Mouse (Mus musculus) neural tube, embryonic 15.5 days (tissue): Measurements from ENCODE around the gene Pcgf5. TPM values are rescaled to one million over a fixed set of nuclear protein-coding genes. Genes with fewer than 3 reads are reported as not detected.
A peak's percentile ranks its signal among the peaks of the same experiment; 100 is the strongest.

Source experiments
- ATAC-seq: fragments of 200-750 bp; cut with Nextera tagmentation; 2 replicates; pipeline ENCODE4 v1.8.0; 2017; ENCODE audit warnings: mild to moderate bottlenecking, moderate TSS enrichment, moderate library complexity; ENCODE audit not compliant: low FRiP score
- H3K27ac ChIP-seq: fragments of 300-500 bp; sonication (generic); replicated peaks from 2 replicates; pipeline ENCODE4 v1.5.1; 2015; ENCODE audit warnings: mild to moderate bottlenecking, inconsistent platforms
- H3K27me3 ChIP-seq: fragments of 300-500 bp; sonication (generic); replicated peaks from 2 replicates; pipeline ENCODE4 v1.6.1; 2015; ENCODE audit warnings: inconsistent platforms
- H3K36me3 ChIP-seq: fragments of 300-500 bp; sonication (generic); 2 replicates; pipeline ENCODE4 v1.6.1; 2015; ENCODE audit warnings: inconsistent platforms
- H3K4me1 ChIP-seq: fragments of 300-500 bp; sonication (generic); 2 replicates; pipeline ENCODE4 v1.6.1; 2015; ENCODE audit warnings: inconsistent platforms
- H3K4me2 ChIP-seq: fragments of 300-500 bp; sonication (generic); 2 replicates; pipeline ENCODE4 v1.6.1; 2015; ENCODE audit warnings: inconsistent platforms, mild to moderate bottlenecking, moderate library complexity
- H3K4me3 ChIP-seq: fragments of 300-500 bp; sonication (generic); replicated peaks from 2 replicates; pipeline ENCODE4 v1.5.1; 2015; ENCODE audit warnings: mild to moderate bottlenecking, inconsistent platforms
- H3K9ac ChIP-seq: fragments of 300-500 bp; sonication (generic); replicated peaks from 2 replicates; pipeline ENCODE4 v1.6.1; 2015; ENCODE audit warnings: mild to moderate bottlenecking, inconsistent platforms
- H3K9me3 ChIP-seq: fragments of 300-500 bp; sonication (generic); replicated peaks from 2 replicates; pipeline ENCODE4 v1.6.1; 2016; ENCODE audit warnings: inconsistent platforms
- WGBS: fragments of 180-500 bp; shearing (Covaris S2); methylation state at CpG from one replicate; pipeline ENCODE4 v1.1.7; 2015; ENCODE audit warnings: mixed read lengths; 5-methylcytosine and 5-hydroxymethylcytosine counted together
- polyA plus RNA-seq: library from polyadenylated mRNA; unstranded; fragments of >200 nt; fragmentation: Nextera tagmentation; extraction: Ambion mirVana; gene quantifications from 2 replicates; pipeline ENCODE4 v1.2.1, GENCODE M21; 2015

Pcgf5 gene
- polyA plus RNA-seq = 6.0 and 10.7 TPM in 2 replicates

DNA sequence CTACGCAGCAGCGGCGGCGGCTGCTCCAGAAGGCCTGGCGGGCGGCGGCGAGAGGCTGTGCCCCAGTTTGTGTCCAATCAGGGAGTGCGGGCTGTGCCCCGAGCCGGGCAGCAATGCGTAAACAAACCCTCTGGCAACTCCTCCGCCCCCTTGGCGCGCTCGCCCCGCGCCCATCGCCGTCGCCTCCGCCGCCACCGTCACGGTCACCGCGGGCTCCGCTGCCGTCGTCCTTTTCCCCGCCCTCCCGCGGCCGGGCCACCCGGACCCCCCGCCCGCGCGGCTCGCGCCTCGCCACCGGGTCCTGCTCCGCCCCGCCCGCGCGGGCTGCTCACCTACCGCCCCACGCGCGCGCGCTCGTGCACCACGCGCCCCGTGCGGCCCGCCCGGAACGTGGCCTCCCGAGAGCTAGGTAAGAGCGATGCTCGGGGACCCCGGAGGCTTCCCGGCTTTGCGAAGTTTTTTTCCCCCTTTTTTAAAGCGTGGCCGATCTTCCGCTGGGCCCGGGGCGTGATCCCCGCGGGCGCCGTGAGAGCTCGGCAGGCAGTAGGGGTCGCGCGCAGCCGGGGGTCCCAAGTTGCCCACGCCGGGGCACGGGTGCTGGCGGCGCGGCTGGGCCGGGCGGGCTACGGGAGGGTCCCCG, at the start of gene Pcgf5:
Gene Pcgf5 (plus strand): TSS at position 149 of the 640 bp plus-strand sequence.
- H3K4me2 ChIP-seq = peak within 1 kb of the TSS; percentile 99
- no peaks in the 10 kb centered on the region for H3K9me3 ChIP-seq
- peaks cover 5% of the 10 kb centered on the region; the same call in 1 of the 2 replicates for H3K4me1 ChIP-seq
- under 1% methylated on average over 72 of the region's 92 CpGs for WGBS
- peak within 1 kb of the TSS; percentile 81 for H3K4me3 ChIP-seq
- peak within 1 kb of the TSS; percentile 55 for H3K9ac ChIP-seq
- H3K27ac ChIP-seq = no peak within 1 kb of the TSS
- peak; percentile 83 for ATAC-seq
- H3K36me3 ChIP-seq = no peaks in the 10 kb centered on the region
- H3K27me3 ChIP-seq = peaks cover 45% of the 10 kb centered on the region

DNA sequence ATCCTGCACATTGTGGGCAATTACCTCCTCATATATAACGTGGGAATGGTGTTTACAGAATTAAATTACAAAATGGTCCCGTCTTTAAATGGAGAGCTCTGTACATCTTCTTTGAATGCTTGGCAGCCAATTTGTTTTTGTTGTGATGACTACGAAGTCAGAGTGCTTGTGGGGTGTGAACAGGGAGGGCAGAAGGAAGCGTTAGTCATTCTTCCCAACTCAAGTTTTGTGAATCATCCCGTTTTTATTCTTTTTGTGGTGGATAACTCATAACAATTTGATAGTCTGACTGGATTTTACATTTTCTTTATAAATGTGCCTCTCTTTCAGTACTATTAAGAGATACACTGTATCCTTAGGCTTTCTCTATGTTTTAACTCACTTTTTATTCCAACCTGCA, 42.6 kb upstream of the Pcgf5 start:
- no peak overlapping the region for H3K27ac ChIP-seq
- no peak overlapping the region for H3K4me3 ChIP-seq
- H3K9me3 ChIP-seq = no peaks in the 10 kb centered on the region
- H3K36me3 ChIP-seq = no peaks in the 10 kb centered on the region
- no peaks in the 10 kb centered on the region for H3K27me3 ChIP-seq
- ATAC-seq = no peak
- no peaks in the 10 kb centered on the region for H3K4me1 ChIP-seq
- 75% methylated on average over 5 of the region's 5 CpGs for WGBS
- H3K4me2 ChIP-seq = no peak overlapping the region
- no peak overlapping the region for H3K9ac ChIP-seq

DNA sequence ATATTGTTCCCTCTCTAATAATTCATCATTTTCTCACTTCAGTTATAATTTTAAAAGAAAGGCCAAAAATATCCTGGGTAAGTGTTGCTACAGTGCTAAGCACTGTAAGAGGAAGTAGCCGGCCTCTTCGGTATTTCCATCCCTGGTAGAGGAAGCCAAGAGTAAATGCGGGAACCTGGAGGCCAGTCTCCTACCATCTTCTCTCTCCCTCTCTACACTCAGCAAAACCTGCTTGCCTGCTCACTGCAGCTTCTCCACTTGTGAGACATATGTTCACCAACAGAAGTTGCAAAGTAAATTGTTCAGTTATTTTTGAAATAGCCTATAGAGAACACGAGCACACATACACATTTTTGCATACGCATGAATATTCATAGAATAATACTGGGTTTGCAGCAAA, 34.1 kb upstream of the Pcgf5 start:
- Histone ChIP-seq H3K9ac (no peak overlapping the region), H3K27ac (no peak overlapping the region), H3K4me2 (no peak overlapping the region), H3K4me1 (no peaks in the 10 kb centered on the region), H3K36me3 (no peaks in the 10 kb centered on the region), H3K27me3 (no peaks in the 10 kb centered on the region), H3K9me3 (no peaks in the 10 kb centered on the region), H3K4me3 (no peak overlapping the region)
- 86% methylated on average over 5 of the region's 5 CpGs for WGBS
- ATAC-seq = no peak

DNA sequence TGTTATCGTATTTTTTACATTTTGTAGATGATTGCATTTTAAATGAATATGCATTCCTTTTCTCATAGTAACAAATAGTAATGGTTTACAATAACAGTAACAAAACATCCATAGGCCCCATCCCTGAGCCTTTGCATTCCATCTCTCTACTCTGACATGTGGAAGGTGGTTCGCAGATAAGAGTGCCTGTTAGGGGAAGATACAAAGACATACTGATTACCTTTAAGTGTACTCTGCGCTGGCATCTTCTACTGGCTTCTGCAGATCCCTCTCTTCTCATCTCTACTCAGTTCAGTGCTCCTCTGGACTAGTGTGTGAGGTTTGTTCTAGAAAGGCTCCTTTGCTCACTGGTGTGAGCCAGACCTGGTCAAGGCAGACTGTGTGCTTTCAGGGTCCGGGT, 28.4 kb upstream of the Pcgf5 start:
- 94% methylated on average over 4 of the region's 4 CpGs for WGBS
- no peaks in the 10 kb centered on the region for H3K36me3 ChIP-seq
- no peak overlapping the region for H3K27ac ChIP-seq
- H3K4me2 ChIP-seq = no peak overlapping the region
- no peaks in the 10 kb centered on the region for H3K27me3 ChIP-seq
- H3K4me1 ChIP-seq = no peaks in the 10 kb centered on the region
- H3K4me3 ChIP-seq = no peak overlapping the region
- no peak overlapping the region for H3K9ac ChIP-seq
- ATAC-seq = no peak
- no peaks in the 10 kb centered on the region for H3K9me3 ChIP-seq

DNA sequence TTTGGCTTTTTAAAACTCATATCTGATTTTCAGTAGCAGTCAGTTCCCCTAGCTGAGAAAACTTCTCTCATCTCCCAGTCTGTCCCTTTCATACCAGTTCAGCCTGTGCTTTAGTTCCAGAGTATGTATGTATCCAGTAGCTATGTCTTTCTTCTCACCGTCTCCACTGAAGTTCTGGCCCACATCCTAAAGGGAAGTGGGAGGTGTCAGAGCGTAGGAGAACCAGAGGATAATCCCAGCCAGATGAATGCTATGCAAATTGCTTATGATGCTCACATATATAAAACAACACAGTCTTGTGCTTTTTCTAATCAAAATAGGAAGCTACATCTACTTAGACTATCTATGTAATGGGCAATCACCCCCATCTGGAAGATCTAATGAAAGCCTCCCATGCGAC, 27.0 kb upstream of the Pcgf5 start:
- Histone ChIP-seq H3K4me1 (no peaks in the 10 kb centered on the region), H3K9ac (no peak overlapping the region), H3K9me3 (no peaks in the 10 kb centered on the region), H3K4me3 (no peak overlapping the region), H3K27me3 (no peaks in the 10 kb centered on the region), H3K4me2 (no peak overlapping the region), H3K27ac (no peak overlapping the region), H3K36me3 (no peaks in the 10 kb centered on the region)
- no peak for ATAC-seq
- WGBS = 95% methylated on average over 3 of the region's 3 CpGs

DNA sequence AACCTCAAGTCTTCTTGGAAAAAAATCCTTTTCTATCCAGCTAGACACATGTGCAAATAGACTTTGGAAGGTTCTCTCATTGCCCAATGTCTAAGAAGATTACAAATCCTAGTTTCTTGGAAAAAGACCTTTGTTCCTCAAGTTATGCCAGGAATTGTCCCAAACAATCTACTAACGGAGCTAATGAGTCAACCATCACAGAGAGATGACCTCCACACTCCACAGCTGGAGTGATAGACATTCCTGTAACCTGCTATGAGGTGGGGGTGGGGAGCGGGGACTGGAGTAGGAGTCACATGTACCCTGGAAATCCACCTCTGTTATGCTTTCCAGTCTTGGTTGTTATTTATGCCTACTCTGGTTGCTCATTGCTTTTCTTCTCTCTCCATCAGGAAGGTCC, 24.8 kb upstream of the Pcgf5 start:
- Histone ChIP-seq H3K9me3 (no peaks in the 10 kb centered on the region), H3K4me2 (no peak overlapping the region), H3K9ac (no peak overlapping the region), H3K36me3 (no peaks in the 10 kb centered on the region), H3K27ac (no peak overlapping the region), H3K4me1 (no peaks in the 10 kb centered on the region), H3K4me3 (no peak overlapping the region), H3K27me3 (no peaks in the 10 kb centered on the region)
- no peak for ATAC-seq
- WGBS = 75% methylated on average over 2 of the region's 2 CpGs

DNA sequence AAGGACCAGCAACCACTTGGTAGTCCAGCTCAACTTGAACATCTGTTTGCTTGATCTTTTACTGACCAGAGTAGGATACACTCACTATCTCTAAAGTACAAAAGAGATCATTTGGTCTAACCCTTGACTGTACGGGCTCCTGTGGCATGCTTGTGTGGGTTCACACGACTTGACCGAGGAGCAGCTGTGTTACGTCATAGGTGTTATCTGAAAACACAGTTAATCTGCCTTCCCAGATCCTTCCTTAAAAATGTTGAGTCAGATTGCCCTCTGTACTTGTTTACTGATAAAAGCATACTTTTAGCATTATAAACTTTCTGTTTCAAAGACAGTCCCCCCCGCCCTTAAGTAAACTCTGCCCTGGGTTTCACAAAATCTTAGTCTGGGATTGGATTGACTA, 19.4 kb upstream of the Pcgf5 start:
- no peak overlapping the region for H3K4me3 ChIP-seq
- no peak overlapping the region for H3K9ac ChIP-seq
- H3K4me1 ChIP-seq = no peaks in the 10 kb centered on the region
- H3K9me3 ChIP-seq = no peaks in the 10 kb centered on the region
- no peaks in the 10 kb centered on the region for H3K27me3 ChIP-seq
- H3K4me2 ChIP-seq = no peak overlapping the region
- 90% methylated on average over 5 of the region's 5 CpGs for WGBS
- H3K27ac ChIP-seq = no peak overlapping the region
- no peaks in the 10 kb centered on the region for H3K36me3 ChIP-seq
- ATAC-seq = no peak

DNA sequence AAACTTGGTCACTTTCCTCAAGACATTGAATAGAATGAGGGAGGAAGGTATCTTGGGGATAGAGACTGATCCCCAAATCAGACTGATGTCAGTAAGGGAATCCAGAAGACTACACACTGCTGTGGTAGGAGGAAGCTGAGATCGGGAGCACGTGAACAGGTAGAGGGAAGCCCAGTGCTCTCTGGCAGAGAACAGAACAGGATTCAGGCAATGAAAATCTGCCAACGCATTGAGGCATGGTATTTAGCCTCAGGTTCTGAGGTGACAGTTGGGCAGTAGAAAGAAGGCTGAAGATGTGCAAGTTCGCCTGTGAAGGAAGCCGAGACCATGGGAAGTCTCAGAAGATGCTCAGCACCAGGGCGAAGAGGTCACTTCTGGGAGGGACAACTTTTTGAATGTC, 733 bp upstream of the Pcgf5 start:
- WGBS = 30% methylated on average over 6 of the region's 6 CpGs
- Histone ChIP-seq H3K9me3 (no peaks in the 10 kb centered on the region), H3K4me2 (peak overlapping the region; percentile 99), H3K4me3 (peak overlapping the region; percentile 81), H3K27me3 (peaks cover 45% of the 10 kb centered on the region), H3K4me1 (peaks cover 5% of the 10 kb centered on the region; the same call in 1 of the 2 replicates), H3K36me3 (no peaks in the 10 kb centered on the region), H3K9ac (no peak overlapping the region), H3K27ac (no peak overlapping the region)
- no peak for ATAC-seq

DNA sequence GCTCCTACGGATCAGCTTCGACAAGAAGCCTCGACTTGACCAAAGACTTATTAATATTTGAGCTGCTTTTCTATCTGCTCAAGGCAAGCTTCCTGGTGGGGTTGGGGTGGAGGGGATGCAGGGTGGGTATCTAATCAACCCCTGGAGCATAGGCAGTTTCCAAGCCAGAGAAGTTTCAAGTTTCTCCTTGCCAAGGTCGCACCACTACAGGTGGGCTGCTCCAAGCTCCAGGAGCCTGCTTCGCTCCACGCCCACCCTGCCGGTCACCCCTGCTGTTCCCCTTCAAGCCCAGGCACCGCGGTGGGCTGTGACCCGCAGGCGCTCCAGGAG, 313 bp upstream of the Pcgf5 start:
- Histone ChIP-seq H3K9me3 (no peaks in the 10 kb centered on the region), H3K27me3 (peaks cover 45% of the 10 kb centered on the region), H3K4me3 (peak overlapping the region; percentile 81), H3K36me3 (no peaks in the 10 kb centered on the region), H3K4me1 (peaks cover 5% of the 10 kb centered on the region; the same call in 1 of the 2 replicates), H3K9ac (peak overlapping the region; percentile 55), H3K27ac (no peak overlapping the region), H3K4me2 (peak overlapping the region; percentile 99)
- WGBS = 2% methylated on average over 11 of the region's 11 CpGs
- no peak for ATAC-seq

DNA sequence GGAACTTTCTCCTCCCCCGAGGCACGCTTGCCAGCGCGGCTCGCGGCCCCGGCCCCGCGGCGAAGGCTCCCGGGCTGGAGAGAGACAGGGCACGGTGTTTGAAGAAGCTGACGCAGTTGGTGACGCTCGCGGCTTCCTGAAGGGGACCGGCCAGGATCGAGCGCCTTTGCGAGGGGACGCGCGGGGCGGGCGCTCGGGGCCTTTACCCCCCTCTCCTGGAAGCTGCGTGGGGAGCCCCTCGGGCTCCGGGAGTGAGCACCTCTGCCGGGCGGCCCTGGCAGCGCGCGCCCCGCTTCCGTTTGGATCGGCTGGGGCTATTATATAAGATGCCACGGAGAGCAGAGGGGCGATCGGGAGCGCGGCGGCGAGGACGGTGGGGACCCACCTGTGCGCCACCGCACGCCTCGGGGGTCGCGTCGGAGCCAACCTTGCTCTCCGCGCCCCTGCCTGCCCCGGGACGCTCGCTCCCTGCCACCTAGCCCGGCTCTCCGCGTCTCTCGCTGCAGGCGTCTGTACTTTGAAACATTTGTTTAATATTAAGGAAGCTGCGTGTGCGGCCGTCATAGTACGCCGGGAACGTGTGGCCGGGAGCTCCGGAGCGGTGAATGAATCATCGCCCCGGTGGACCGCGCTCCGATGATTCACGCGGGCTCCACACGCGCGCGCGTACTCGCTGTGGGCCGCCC, 835 bp downstream of the Pcgf5 start:
- peak overlapping the region; percentile 55 for H3K9ac ChIP-seq
- peak overlapping the region; percentile 99 for H3K4me2 ChIP-seq
- H3K4me1 ChIP-seq = peaks cover 5% of the 10 kb centered on the region; the same call in 1 of the 2 replicates
- no peaks in the 10 kb centered on the region for H3K9me3 ChIP-seq
- peak; percentile 80 for ATAC-seq
- H3K4me3 ChIP-seq = peak overlapping the region; percentile 81
- no peaks in the 10 kb centered on the region for H3K36me3 ChIP-seq
- H3K27ac ChIP-seq = no peak overlapping the region
- peaks cover 45% of the 10 kb centered on the region for H3K27me3 ChIP-seq
- under 1% methylated on average over 82 of the region's 85 CpGs for WGBS

DNA sequence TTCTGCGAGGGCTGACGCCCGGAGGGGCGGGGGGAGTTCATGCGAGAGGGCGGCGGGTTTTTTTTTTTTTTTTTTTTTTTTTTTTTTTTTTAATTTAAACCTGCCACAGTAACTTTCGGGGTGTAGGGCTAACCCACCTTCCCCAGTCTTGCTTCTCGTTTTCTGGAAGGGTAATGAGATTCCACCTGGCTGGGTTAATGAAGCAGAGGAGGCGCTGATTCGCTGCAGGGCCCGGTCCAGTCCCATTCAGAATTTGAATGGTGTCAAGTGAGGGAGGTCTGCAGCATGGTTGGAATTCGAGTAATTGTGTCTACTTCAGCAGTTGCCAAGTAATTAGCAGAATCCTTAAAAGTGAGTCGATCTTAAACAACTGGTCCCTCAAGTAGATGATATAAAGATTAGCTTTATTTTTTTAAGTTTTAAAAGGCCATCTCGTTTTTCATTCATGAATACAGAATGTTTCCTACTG, 1.4 kb downstream of the Pcgf5 start:
- peak overlapping the region; percentile 81 for H3K4me3 ChIP-seq
- peaks cover 45% of the 10 kb centered on the region for H3K27me3 ChIP-seq
- peak overlapping the region; percentile 55 for H3K9ac ChIP-seq
- no peak overlapping the region for H3K27ac ChIP-seq
- peak; percentile 40; the same call in 1 of the 2 replicates for ATAC-seq
- peaks cover 5% of the 10 kb centered on the region; the same call in 1 of the 2 replicates for H3K4me1 ChIP-seq
- H3K36me3 ChIP-seq = no peaks in the 10 kb centered on the region
- 4% methylated on average over 14 of the region's 15 CpGs for WGBS
- no peaks in the 10 kb centered on the region for H3K9me3 ChIP-seq
- H3K4me2 ChIP-seq = peak overlapping the region; percentile 99

DNA sequence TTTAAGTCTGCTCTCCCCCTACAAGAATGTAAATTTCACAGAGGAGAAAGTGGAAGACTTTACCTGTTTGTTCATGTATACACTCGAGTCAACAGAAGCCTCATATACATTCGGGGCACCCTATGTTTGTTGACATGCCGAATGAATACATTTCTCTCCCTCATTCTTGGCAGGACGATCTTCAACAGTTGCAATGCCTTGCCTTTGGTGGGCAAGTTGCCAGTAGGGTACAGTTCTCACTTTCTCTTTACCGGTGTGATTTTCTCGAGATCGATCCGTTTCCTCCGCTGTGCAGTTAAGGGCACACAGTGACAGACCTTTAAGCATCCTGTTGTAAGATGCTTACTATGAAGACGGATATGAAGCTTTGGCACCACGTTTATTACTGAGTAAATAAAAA, 2.1 kb downstream of the Pcgf5 start:
- 75% methylated on average over 11 of the region's 11 CpGs for WGBS
- peak overlapping the region; percentile 99; the same call in 1 of the 2 replicates for H3K4me2 ChIP-seq
- H3K27me3 ChIP-seq = peaks cover 45% of the 10 kb centered on the region

More for the DNA sequence above, 2.1 kb downstream of the Pcgf5 start:
- H3K9ac ChIP-seq = no peak overlapping the region
- no peak overlapping the region for H3K4me3 ChIP-seq
- no peak overlapping the region for H3K27ac ChIP-seq
- ATAC-seq = no peak
- H3K4me1 ChIP-seq = peaks cover 5% of the 10 kb centered on the region; the same call in 1 of the 2 replicates
- H3K36me3 ChIP-seq = no peaks in the 10 kb centered on the region
- H3K9me3 ChIP-seq = no peaks in the 10 kb centered on the region
